Mouse (Mus musculus): ENCODE data around the gene Nrxn3. TPM values are rescaled to one million over a fixed set of nuclear protein-coding genes. Genes with fewer than 3 reads are reported as not detected.

The Nrxn3 gene
- polyA plus RNA-seq, 1 experiment from 2014 or later = 16.9 TPM

- no peaks in the 10 kb centered on the region for H3K27me3 ChIP-seq (ENCODE audit: control insufficient read depth, insufficient read depth, low read length)
- no peak for ATAC-seq (ENCODE audit: low FRiP score)
- no peaks in the 10 kb centered on the region for H3K4me1 ChIP-seq (ENCODE audit: control insufficient read depth, insufficient read depth, low read length)
- H3K36me3 ChIP-seq (ENCODE audit: control insufficient read depth, insufficient read depth, low read length) = no peaks in the 10 kb centered on the region
- DNase-seq (ENCODE audit: low spot score, missing footprints) = no peak
- no peak overlapping the region for H3K27ac ChIP-seq (ENCODE audit: low read depth, low read length)
- H3K4me2 ChIP-seq = no peak overlapping the region
- 24% methylated on average over 1 of the region's 1 CpGs for WGBS
- no peak overlapping the region for H3K9ac ChIP-seq (ENCODE audit: low read length)
- H3K9me3 ChIP-seq (ENCODE audit: control insufficient read depth, low read length) = no peaks in the 10 kb centered on the region
- H3K4me3 ChIP-seq (ENCODE audit: low read depth, low read length) = no peak overlapping the region
Observed at GRCm38 (mm10) chr12:89641460-89641859, 918.8 kb downstream of the Nrxn3 start.

- no peak for DNase-seq (ENCODE audit: low spot score, missing footprints)
- ATAC-seq (ENCODE audit: low FRiP score) = no peak
- Histone ChIP-seq H3K9ac (ENCODE audit: low read length) (no peak overlapping the region), H3K4me2 (no peak overlapping the region), H3K27me3 (ENCODE audit: control insufficient read depth, insufficient read depth, low read length) (no peaks in the 10 kb centered on the region), H3K36me3 (ENCODE audit: control insufficient read depth, insufficient read depth, low read length) (no peaks in the 10 kb centered on the region), H3K4me3 (ENCODE audit: low read depth, low read length) (no peak overlapping the region), H3K4me1 (ENCODE audit: control insufficient read depth, insufficient read depth, low read length) (no peaks in the 10 kb centered on the region), H3K27ac (ENCODE audit: low read depth, low read length) (no peak overlapping the region), H3K9me3 (ENCODE audit: control insufficient read depth, low read length) (no peaks in the 10 kb centered on the region)
- WGBS = 92% methylated on average over 2 of the region's 2 CpGs
Observed at GRCm38 (mm10) chr12:89653211-89653610, 930.5 kb downstream of the Nrxn3 start.

- Histone ChIP-seq H3K9me3 (ENCODE audit: control insufficient read depth, low read length) (no peaks in the 10 kb centered on the region), H3K4me2 (no peak overlapping the region), H3K4me1 (ENCODE audit: control insufficient read depth, insufficient read depth, low read length) (no peaks in the 10 kb centered on the region), H3K27ac (ENCODE audit: low read depth, low read length) (no peak overlapping the region), H3K36me3 (ENCODE audit: control insufficient read depth, insufficient read depth, low read length) (no peaks in the 10 kb centered on the region), H3K27me3 (ENCODE audit: control insufficient read depth, insufficient read depth, low read length) (no peaks in the 10 kb centered on the region), H3K4me3 (ENCODE audit: low read depth, low read length) (no peak overlapping the region), H3K9ac (ENCODE audit: low read length) (no peak overlapping the region)
- WGBS = 66% methylated on average over 3 of the region's 3 CpGs
- 0 out of 2 replicates have a peak, but pooled peaks have one; percentile 19 for ATAC-seq (ENCODE audit: low FRiP score)
- DNase-seq (ENCODE audit: low spot score, missing footprints) = no peak
Observed at GRCm38 (mm10) chr12:89661219-89661618, 938.5 kb downstream of the Nrxn3 start.

DNA sequence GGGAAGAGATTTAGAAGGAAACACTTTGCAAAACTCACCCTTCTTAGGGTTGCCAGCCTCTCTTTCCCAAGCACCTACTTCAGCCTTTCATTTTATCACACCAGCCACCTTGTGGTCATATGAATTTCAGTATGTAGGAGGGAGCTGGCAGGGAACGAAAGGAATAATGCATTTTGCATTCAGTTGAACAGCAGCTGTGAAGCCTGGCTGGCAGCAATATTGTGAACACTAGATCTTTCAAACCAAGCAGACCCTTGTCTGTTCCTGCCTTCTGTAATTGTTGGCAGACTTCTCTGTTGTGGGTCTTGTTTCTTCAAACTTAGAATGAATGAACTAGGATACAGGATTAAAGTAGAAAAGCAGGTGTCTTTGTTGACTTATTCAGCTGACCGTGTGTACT is 946.2 kb downstream of the Nrxn3 start:
- Histone ChIP-seq H3K27me3 (ENCODE audit: control insufficient read depth, insufficient read depth, low read length) (no peaks in the 10 kb centered on the region), H3K9me3 (ENCODE audit: control insufficient read depth, low read length) (no peaks in the 10 kb centered on the region), H3K36me3 (ENCODE audit: control insufficient read depth, insufficient read depth, low read length) (no peaks in the 10 kb centered on the region), H3K4me2 (no peak overlapping the region), H3K27ac (ENCODE audit: low read depth, low read length) (no peak overlapping the region), H3K9ac (ENCODE audit: low read length) (no peak overlapping the region), H3K4me1 (ENCODE audit: control insufficient read depth, insufficient read depth, low read length) (no peaks in the 10 kb centered on the region), H3K4me3 (ENCODE audit: low read depth, low read length) (no peak overlapping the region)
- ATAC-seq (ENCODE audit: low FRiP score) = no peak
- 73% methylated on average over 2 of the region's 2 CpGs for WGBS
- no peak for DNase-seq (ENCODE audit: low spot score, missing footprints)

DNA sequence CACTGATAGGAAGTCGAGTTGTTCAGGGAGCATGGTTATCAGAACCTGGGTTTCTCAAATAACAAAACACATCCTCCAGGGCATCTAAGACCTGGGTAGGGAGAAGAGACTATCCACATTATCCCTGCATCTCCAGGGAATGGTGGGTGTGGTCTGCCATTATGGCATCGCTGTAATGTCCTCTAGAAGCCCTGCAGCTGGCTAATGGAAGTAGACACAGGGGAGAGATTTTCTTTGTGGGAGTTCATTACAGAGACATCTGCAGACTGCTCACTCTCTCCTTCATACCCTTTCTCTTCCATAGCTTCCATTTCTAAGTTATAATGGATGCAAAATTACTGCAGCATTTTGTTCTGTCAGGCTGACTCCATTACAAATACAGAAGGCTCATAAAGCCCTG is 950.1 kb downstream of the Nrxn3 start:
- Histone ChIP-seq H3K9ac (ENCODE audit: low read length) (no peak overlapping the region), H3K36me3 (ENCODE audit: control insufficient read depth, insufficient read depth, low read length) (no peaks in the 10 kb centered on the region), H3K27ac (ENCODE audit: low read depth, low read length) (no peak overlapping the region), H3K9me3 (ENCODE audit: control insufficient read depth, low read length) (no peaks in the 10 kb centered on the region), H3K27me3 (ENCODE audit: control insufficient read depth, insufficient read depth, low read length) (no peaks in the 10 kb centered on the region), H3K4me2 (no peak overlapping the region), H3K4me1 (ENCODE audit: control insufficient read depth, insufficient read depth, low read length) (no peaks in the 10 kb centered on the region), H3K4me3 (ENCODE audit: low read depth, low read length) (no peak overlapping the region)
- DNase-seq (ENCODE audit: low spot score, missing footprints) = no peak
- ATAC-seq (ENCODE audit: low FRiP score) = no peak
- 78% methylated on average over 2 of the region's 2 CpGs for WGBS

GRCm38 (mm10) chr12:89685633-89686032 is 963.0 kb downstream of the Nrxn3 start:
- no peaks in the 10 kb centered on the region for H3K9me3 ChIP-seq (ENCODE audit: control insufficient read depth, low read length)

GRCm38 (mm10) chr12:89689086-89689485 is 966.4 kb downstream of the Nrxn3 start:
- no peaks in the 10 kb centered on the region for H3K9me3 ChIP-seq (ENCODE audit: control insufficient read depth, low read length)
- H3K4me1 ChIP-seq (ENCODE audit: control insufficient read depth, insufficient read depth, low read length) = no peaks in the 10 kb centered on the region
- no peak overlapping the region for H3K4me2 ChIP-seq
- DNase-seq (ENCODE audit: low spot score, missing footprints) = no peak
- WGBS = 96% methylated on average over 7 of the region's 7 CpGs
- H3K9ac ChIP-seq (ENCODE audit: low read length) = no peak overlapping the region
- H3K4me3 ChIP-seq (ENCODE audit: low read depth, low read length) = no peak overlapping the region
- H3K27ac ChIP-seq (ENCODE audit: low read depth, low read length) = no peak overlapping the region
- H3K27me3 ChIP-seq (ENCODE audit: control insufficient read depth, insufficient read depth, low read length) = no peaks in the 10 kb centered on the region
- ATAC-seq (ENCODE audit: low FRiP score) = no peak
- no peaks in the 10 kb centered on the region for H3K36me3 ChIP-seq (ENCODE audit: control insufficient read depth, insufficient read depth, low read length)

More at GRCm38 (mm10) chr12:89685633-89686032, 963.0 kb downstream of the Nrxn3 start:
- no peaks in the 10 kb centered on the region for H3K36me3 ChIP-seq (ENCODE audit: control insufficient read depth, insufficient read depth, low read length)
- ATAC-seq (ENCODE audit: low FRiP score) = no peak
- no peaks in the 10 kb centered on the region for H3K4me1 ChIP-seq (ENCODE audit: control insufficient read depth, insufficient read depth, low read length)
- H3K9ac ChIP-seq (ENCODE audit: low read length) = no peak overlapping the region
- 95% methylated on average over 2 of the region's 2 CpGs for WGBS
- no peak overlapping the region for H3K4me2 ChIP-seq
- no peak overlapping the region for H3K4me3 ChIP-seq (ENCODE audit: low read depth, low read length)
- DNase-seq (ENCODE audit: low spot score, missing footprints) = no peak
- H3K27ac ChIP-seq (ENCODE audit: low read depth, low read length) = no peak overlapping the region
- no peaks in the 10 kb centered on the region for H3K27me3 ChIP-seq (ENCODE audit: control insufficient read depth, insufficient read depth, low read length)

GRCm38 (mm10) chr12:89699469-89699868 is 976.8 kb downstream of the Nrxn3 start:
- Histone ChIP-seq H3K4me1 (ENCODE audit: control insufficient read depth, insufficient read depth, low read length) (no peaks in the 10 kb centered on the region), H3K27ac (ENCODE audit: low read depth, low read length) (no peak overlapping the region), H3K9me3 (ENCODE audit: control insufficient read depth, low read length) (no peaks in the 10 kb centered on the region), H3K9ac (ENCODE audit: low read length) (no peak overlapping the region), H3K4me2 (no peak overlapping the region), H3K4me3 (ENCODE audit: low read depth, low read length) (no peak overlapping the region), H3K27me3 (ENCODE audit: control insufficient read depth, insufficient read depth, low read length) (no peaks in the 10 kb centered on the region), H3K36me3 (ENCODE audit: control insufficient read depth, insufficient read depth, low read length) (no peaks in the 10 kb centered on the region)
- no peak for ATAC-seq (ENCODE audit: low FRiP score)
- 6% methylated on average over 4 of the region's 4 CpGs for WGBS
- DNase-seq (ENCODE audit: low spot score, missing footprints) = no peak

GRCm38 (mm10) chr12:89700937-89701458 is 978.3 kb downstream of the Nrxn3 start:
- Histone ChIP-seq H3K4me3 (ENCODE audit: low read depth, low read length) (no peak overlapping the region), H3K9ac (ENCODE audit: low read length) (no peak overlapping the region), H3K27ac (ENCODE audit: low read depth, low read length) (no peak overlapping the region), H3K4me2 (no peak overlapping the region), H3K27me3 (ENCODE audit: control insufficient read depth, insufficient read depth, low read length) (no peaks in the 10 kb centered on the region), H3K4me1 (ENCODE audit: control insufficient read depth, insufficient read depth, low read length) (no peaks in the 10 kb centered on the region), H3K36me3 (ENCODE audit: control insufficient read depth, insufficient read depth, low read length) (no peaks in the 10 kb centered on the region), H3K9me3 (ENCODE audit: control insufficient read depth, low read length) (no peaks in the 10 kb centered on the region)
- 78% methylated on average over 3 of the region's 3 CpGs for WGBS
- ATAC-seq (ENCODE audit: low FRiP score) (no peak), DNase-seq (ENCODE audit: low spot score, missing footprints) (no peak)

Data from midbrain, embryonic 11.5 days (tissue).